Mouse (Mus musculus): Measurements from ENCODE around the gene Clcf1.

Gene Clcf1

DNA sequence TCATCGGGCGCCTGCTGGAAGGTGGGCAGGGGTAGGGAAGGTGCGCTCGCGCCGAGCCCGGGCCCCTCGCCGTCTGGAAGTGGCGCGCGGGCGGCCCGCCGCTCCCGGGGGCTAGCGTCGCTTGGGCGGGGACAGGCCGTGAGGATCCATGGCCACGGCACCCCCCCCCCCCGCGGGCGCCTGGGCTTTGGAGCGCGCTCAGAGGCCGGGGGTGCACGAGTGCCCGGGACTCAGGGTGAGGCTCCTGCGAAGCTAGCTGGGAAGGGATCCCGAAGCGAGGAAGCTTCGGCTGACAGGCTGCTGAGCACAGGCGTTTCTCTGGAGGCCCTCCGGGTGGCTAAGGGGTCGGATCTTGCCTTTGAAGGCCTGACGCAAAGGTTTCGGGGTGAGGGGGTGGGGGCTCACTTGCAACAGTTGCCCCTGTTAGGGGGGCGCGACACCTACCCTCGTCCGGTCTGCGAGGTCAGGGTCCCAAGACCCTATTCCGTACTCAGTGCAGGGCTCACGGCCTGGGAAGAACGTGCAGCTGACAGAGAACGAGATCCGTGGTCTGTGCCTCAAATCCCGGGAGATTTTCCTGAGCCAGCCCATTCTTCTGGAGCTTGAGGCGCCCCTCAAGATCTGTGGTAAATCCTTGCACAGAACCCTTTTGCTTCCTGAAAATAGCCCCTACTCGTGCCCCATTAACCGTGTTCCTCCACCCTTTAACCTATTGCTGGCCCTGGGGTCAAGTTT, 21.6 kb upstream of the Clcf1 start:
- DNase-seq (ENCODE audit: low read depth, low spot score) = peak; percentile 43

DNA sequence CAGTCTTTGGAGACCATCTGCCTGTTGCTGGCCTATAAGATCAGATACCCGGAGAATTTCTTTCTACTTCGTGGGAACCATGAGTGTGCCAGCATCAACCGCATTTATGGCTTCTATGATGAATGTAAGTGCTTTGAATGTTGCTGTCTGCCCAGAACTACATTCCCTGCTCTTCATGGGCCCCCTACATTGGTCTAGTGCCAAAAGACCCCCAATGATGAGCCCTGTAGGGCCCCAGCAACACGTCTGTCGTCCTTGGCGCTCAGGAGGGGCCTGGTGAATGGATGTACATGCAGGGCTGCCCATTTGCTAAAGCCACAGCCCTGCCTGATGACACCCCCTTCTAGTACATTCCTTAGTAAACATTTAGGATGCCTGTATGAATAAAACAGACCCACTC, 20.9 kb upstream of the Clcf1 start:
- DNase-seq (ENCODE audit: low read depth, low spot score) = no peak

DNA sequence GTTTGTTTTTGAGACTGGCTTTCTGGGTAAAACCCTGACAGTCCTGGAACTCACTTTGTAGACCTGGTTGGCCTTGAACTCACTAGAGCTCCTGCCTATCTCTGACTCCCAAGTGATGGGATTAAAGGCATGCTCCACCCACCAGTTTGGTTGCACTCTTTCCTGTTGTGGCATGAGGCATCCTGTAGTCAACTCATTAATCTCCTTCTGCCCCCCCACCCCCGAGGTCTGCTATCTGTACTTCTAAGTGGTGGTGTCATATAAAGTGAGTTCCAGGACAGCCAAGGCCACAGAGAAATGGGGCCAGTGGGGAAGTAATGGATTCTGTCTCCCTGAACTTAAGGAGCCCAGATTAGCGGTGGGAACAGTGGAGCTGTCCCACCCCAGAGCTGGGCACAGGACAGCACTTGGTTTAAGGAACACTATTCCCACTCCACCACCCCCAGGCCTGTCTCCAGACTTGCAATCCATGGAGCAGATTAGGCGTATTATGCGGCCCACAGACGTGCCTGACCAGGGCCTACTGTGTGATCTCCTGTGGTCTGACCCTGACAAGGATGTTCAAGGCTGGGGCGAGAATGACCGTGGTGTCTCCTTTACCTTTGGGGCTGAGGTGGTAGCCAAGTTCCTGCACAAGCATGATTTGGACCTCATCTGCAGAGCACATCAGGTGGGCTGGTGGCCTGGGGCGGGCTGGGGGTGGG, 19.9 kb upstream of the Clcf1 start:
- no peak for DNase-seq (ENCODE audit: low read depth, low spot score)

DNA sequence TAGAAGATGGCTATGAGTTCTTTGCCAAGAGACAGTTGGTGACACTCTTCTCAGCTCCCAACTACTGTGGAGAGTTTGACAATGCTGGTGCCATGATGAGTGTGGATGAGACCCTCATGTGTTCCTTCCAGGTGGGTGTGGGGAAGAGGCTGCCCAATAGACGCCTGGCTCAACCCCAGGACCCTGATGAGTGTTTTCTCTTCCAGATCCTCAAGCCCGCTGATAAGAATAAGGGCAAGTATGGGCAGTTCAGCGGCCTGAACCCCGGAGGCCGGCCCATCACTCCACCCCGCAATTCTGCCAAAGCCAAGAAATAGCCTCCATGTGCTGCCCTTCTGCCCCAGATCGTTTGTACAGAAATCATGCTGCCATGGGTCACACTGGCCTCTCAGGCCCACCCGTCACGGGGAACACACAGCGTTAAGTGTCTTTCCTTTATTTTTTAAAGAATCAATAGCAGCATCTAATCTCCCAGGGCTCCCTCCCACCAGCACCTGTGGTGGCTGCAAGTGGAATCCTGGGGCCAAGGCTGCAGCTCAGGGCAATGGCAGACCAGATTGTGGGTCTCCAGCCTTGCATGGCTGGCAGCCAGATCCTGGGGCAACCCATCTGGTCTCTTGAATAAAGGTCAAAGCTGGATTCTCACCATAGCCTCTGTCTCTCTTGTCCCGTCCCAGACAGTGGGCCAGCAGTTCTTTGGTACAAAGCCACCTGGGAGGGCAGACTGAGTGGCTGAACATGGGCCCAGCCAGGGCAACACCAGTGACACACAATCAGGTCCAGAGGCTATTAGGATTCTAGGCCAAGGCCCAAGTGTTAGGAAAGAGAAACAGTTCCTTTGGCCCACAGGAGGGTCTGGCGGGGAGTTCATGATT, 19.0 kb upstream of the Clcf1 start:
- no peak for DNase-seq (ENCODE audit: low read depth, low spot score)

DNA sequence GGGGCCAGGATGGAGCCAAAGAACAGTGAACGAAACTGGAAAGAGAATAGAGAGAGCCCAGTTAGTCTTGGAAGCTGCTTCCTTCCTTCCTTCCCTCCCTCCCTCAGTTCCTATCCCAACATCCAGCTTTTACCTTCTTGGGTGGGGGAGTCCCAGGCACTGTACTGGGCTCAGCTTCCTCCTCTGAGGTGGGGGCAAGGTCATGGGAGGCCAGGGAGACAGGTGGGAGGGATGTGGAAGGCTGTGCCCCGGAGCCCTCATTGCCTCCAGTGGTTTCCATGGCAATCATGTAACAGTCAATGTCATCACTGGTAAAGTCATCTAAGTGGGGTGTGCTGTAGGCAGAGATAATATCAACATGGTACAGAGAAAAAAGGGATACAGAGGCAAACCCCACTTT, 18.0 kb upstream of the Clcf1 start:
- no peak for DNase-seq (ENCODE audit: low read depth, low spot score)

DNA sequence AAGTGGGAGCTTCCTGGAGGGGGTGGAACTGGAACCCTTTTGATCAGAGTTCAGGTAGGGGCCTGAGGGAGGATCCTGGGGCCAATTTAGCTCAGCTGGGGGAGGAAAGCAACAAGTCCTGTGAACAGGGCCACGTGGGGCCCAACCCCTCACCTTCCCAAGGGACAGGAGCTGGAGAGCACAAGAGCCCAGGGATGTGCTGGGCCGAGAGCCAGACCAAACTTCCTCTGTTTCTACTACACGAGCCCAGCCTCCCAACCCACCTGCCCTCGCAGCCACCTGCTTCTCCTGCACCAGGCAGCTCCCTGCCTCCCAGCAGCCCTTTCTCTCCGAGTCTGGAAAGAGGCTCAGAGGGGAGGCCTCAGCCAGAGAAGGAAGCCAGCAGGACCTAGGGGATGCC, 17.5 kb upstream of the Clcf1 start:
- no peak for DNase-seq (ENCODE audit: low read depth, low spot score)

DNA sequence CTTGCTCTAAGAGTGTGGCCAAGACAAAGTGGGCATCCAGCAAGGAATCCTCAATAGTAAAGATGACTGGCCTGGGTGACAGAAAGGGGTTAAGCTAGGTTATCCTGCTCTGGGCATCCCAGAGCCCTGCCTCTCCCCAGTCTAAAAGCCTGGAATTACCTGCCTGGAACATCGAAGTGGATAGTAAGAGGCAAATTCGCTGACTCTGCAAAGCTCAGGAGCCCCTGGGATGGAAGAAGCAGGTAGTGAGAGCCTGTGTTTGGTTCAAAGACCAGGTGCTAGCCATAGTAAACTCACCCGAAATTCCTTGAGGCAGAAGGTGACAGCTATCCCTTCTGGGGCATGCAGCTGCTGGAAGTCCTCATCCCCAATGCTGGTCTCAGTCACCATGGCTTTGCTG, 16.9 kb upstream of the Clcf1 start:
- DNase-seq (ENCODE audit: low read depth, low spot score) = no peak

DNA sequence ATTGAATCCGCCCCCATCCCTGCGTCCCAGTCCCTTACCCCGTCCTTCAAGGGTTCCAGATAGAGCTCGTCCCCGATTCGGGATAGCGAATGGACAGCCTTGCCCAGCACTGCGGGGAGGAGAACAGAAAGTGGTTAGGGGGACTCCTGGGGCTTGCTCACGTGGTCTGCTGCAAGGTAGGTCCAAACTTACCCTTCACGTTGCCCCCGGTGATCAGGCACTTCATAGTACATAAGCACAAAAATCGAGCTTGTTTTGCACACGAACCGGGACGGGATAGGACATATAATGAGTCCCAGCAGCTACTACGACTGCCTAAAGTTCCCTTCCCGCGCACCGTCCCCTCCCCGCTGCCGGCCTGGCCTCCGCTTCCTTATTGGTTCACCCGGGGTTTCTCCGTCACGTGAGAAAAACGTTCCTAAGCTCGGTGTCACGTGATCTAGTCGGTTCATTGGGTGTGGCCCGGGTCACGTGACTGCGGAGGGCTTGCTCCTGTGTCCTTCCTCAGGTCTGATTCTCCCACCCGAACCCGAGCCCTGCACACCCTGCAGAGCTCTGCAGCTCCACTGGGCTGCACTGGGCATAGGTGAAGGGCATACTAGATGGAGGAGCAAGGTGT, 12.6 kb upstream of the Clcf1 start, which contains the start of gene Rad9a:
TSS of gene Rad9a (minus strand) at position 372 of the 619 bp plus-strand sequence.
- peak; percentile 97 for DNase-seq (ENCODE audit: low read depth, low spot score)

DNA sequence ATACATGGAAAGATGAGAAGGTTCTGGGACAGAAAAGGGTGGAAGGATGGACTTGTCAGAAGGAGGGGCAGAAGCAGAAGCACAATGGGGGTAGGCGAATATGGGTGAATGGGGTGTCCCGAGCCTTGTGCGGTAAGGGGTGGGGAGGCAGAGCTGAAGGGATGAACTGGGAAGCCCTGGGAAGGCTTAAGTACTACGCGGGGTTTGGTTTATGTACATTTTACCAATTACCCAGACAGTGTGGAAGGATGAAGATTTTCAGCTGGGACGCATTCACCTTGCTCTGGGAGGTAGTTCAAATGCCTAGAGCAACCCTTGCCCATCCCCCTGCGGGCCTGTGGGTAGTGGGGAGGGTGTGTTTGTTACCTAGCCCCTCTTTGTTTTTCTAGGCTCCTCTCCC, 11.9 kb upstream of the Clcf1 start:
- no peak for DNase-seq (ENCODE audit: low read depth, low spot score)

DNA sequence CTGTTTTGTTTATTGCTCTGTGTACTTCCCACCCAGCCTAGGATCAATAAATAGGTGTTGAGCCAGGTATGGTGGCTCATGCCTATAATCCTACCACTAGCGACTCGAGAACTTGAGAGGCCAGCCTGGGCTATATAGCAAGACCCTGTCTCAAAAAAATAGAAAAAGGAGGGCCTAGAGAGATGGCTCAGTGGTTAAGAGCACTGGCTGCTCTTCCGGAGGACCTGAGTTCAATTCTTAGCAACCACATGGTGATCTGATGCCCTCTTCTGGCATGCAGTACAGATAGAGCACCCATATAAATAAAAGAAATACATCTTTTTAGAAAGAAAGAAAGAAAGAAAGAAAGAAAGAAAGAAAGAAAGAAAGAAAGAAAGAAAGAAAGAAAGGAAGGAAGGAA, 10.9 kb upstream of the Clcf1 start:
- no peak for DNase-seq (ENCODE audit: low read depth, low spot score)

DNA sequence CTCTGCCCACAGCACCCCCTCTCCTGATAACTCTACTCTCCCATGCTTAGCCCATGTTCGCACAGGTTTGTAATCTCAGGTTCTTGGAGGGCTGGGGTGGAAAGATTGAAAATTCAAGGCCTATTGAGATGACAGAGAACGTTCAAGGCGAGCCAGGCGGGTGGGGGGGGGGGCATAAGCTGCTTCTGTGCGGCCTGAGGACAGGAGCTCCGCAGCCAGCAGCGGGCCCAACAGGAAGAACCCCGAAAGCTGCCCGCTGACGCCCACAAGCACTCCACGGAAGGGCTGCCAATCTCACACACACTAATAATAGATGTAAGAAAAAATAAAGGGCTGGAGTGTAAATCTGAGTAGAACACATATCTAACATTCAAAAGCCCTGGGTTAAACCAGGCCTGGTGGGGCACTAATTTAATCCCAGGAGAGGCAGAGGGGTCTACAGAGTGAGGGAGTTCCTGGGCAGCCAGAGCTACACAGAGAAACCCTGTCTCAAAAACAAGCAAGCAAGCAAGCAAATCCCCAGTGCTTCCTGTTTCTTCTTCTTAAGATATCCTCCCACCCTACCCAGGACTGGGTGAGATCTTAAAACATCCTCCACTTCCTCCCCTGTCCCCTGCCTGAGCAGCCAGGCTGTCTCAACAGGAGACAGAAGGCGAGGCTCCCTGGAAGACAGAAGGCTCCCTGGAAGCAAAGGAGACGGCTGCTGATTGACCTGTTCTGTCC, 10.3 kb upstream of the Clcf1 start:
- DNase-seq (ENCODE audit: low read depth, low spot score) = no peak

DNA sequence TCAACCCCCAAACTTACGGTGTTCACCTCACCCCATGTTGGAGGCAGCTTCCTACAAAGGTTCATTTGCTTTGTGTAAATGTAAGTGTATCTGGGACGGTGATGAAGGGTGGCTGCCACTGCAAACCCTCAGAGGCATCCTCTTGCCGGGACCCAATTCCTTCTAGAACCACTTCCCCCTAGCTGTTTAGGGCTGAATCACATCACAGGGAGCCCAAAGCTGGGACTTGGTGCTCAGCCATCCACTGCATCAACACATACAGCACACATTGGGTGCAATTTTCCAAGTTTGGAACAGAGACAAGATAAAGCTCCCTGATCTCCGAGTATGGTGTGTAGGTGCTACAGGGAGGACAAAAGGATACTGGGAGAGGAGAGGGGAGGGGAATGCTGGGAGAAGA, 9.1 kb upstream of the Clcf1 start:
- DNase-seq (ENCODE audit: low read depth, low spot score) = no peak

DNA sequence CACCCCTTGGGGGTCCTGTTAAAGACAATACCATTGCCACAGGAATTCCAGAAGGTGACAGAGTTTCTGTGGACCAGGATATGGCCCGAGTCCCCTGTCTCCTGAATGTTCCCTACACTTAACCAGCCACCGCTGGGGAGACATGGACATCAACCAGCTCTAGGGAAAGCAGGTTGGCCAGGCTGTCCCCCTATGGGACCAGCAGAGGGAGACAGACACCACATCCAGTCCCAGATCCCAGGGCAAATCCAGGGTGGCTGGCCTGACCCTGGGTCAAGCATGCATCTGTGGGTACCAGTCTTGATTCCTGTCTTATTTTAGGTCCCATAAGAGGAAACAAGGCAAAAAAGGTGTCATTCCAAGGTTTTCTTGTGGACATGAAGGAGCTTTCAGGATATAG, 7.1 kb upstream of the Clcf1 start:
- DNase-seq (ENCODE audit: low read depth, low spot score) = peak; percentile 84

DNA sequence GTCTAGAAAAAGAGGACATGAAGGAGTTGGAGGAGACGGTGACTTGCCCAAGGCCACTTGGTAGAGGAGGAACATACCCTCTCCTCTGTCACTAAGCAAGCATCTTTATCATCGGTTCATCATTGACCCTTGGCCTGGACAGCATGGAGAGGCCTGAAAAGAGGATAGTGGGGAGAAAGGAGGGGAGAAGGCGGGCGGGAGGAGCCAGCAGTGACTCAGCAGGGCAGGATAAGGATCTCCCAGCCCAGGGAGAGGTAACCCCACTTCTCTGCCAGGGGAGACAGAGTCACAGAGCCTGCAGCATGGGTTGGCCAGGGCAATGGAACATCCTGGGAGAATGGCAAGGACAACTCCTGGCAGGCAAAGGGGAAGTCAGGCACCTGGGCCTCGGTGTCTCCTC, 5.5 kb upstream of the Clcf1 start:
- DNase-seq (ENCODE audit: low read depth, low spot score) = no peak

DNA sequence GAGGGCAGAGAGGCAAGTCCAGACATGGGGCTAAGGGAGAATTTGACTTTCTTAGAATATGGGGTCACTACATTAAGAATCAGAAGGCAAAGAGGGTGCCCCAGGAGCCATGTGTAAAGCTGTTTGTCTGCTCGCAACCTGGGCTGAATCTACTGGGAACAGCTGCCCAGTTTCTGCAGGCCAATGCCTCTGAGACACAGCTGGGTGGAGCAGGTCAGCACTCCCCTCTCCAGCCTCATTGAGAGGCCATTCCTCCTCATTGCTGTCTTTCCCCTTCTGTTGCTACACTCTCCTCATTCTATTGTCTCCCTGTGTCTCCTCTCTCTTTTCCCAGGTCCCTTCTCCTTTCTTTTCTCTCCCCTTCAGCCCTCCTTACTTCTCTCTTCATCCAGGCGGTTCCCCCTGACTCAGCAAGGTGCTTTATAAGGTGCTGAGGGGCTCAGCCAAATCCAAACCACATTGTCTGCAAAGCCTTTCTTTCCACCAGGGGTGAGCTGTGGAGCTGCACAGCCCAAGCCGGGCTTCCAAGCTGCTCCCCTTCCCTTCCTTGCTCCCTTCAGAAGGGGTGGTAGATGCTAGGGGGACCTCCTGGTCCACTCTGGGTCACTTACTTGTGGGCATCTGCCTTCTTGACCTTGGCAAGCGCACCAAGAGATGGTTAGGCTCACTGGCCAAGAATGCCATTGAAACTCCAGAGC, 2.0 kb upstream of the Clcf1 start:
- no peak for DNase-seq (ENCODE audit: low read depth, low spot score)

DNA sequence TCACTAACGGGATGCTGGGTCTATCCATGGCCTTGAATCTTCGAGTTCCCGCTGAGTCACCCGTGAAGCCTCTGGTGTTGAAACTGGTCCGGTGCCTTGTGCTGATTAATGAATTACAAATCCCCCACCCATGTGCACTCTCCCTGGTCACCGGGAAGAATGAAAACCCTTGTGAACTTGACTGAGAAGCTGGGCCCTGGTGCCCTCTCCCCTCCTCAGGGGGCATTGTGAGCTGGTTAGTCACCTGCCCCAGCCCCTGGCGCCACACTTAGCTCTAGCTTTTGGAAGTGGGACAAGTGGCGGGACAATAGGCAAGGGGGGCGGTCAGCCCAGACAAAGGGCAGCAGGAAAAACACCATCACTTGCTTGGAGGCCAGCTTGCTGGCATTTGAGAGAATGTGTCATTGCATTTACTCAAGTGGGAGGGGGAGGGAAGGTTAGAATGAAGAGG, 489 bp upstream of the Clcf1 start:
- no peak for DNase-seq (ENCODE audit: low read depth, low spot score)

DNA sequence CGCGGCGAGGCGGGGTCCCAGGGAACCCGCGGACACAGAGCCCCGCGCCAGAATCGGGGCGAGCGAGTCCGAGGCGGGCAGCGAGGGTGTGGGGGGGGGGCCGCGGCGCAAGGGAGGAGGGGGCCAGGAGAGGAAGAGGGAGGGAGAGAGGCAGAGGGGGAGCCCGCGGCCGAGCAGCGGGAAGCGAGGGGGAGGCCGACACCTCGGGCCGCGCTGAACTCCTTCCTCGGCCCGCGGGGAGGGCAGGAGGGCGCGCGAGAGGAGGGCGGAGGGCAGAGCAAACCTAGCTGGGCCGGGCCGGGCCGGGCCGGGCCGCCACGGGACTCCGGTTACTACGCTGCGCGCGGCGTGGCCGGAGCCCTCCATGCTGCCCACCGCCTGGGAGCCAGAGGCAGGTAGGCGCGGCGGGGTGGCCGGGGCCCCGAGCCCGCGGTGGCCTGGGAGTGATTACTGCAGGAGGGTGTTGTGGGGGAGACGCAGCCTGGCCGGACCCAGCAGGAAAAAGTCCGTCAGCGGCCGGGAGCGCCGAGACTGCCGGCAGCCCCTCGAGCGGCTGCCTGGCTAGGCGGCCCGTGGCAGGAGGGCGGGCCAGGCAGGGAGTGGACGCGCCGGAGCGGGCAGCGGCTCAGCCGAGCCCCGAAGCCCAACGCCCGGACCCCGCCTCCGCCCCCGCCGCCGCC, 873 bp downstream of the Clcf1 start:
- no peak for DNase-seq (ENCODE audit: low read depth, low spot score)

DNA sequence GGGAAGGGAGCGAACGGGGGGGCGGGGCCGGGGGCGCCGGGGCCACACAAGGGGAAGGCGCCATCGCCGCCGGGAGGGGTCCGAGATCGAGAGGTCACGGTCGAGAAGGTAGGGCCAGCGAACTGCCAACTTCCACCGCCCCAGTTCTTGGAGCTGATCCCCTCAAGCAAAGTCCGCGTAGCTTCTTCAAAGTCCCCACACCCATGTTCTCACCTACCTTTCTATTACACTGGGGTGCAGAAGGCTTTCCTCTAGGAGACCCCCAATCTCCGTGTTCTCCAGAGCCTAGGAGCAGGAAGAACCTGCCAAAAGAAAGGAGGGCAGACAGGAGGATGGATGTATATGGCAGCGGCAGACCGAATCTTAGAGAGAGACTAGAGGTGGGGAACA, 1.4 kb downstream of the Clcf1 start:
- no peak for DNase-seq (ENCODE audit: low read depth, low spot score)

DNA sequence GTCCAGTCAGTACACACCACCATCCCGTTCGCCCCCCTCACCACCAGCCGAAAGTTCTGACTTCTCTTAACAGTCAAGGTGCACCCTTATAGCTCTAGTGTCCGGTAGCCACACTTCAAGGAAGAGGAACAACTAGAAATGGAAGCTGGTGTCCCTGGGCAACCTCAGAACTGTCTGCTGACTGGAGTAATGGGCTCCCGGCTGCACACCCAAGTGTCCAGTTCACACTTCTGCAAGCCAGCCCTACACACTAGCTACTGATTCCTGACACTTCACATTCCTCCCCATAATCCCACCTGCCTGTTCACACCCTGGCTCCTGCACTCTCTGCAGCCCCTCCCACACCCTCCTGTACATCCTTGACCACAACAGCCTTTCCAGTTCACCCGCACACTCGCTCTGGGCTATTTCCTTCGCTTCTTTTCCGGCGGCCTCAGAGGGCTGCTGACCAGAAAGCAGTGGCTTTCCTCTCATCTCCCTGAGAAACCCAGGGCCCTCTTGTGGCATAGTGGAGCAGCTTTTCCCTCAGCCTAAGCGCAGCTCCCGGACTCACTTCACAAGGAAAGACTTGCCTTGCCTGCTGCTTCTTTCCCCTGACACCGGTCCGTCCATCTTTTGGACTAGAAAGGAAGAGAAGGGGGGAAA, 2.1 kb downstream of the Clcf1 start:
- DNase-seq (ENCODE audit: low read depth, low spot score) = peak; percentile 57

DNA sequence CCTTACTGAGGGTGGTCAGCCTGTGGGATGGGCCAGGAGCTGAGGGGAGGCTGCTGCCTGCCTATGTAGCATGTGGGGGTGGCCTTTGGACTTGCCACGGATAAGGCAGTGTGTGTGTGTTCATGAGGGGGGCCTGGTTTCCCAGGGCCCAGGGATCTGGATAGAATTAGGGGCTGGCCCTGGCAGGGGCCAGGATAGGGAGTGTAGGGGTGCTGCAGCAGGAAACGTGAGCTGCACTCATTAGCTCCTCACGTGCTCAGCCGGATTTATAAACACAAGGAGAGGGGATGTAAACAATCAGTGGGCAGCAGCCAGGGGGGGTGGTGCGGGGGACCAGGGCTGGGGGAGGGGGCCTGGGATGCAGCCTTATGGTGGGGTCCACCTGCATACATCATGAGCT, 3.1 kb downstream of the Clcf1 start:
- no peak for DNase-seq (ENCODE audit: low read depth, low spot score)

Data from mesoderm, embryonic 11.5 days (tissue).